Mouse (Mus musculus) neural tube, embryonic 10.5 days (tissue): ENCODE measurements around the gene Car9.
A peak's percentile ranks its signal among the peaks of the same experiment; 100 is the strongest.
"Not testable (repeated sequence)": the region's sequence is repeated elsewhere in the genome, so short reads cannot be mapped to it uniquely, and the experiment has no call there.

Source experiments
- DNase-seq: peaks from one replicate; pipeline ENCODE4 v3.0.0-alpha.2; 2017; ENCODE audit warnings: low spot score; ENCODE audit errors: extremely low spot score

Car9 gene

GRCm38 (mm10) chr4:43506536-43507185 lies at the start of gene Car9:
Gene Car9, plus strand, starts transcription at chr4:43506966.
- DNase-seq: no peak

- DNase-seq: no peak
These were observed 49.6 kb upstream of the Car9 start for GRCm38 (mm10) chr4:43457124-43457523.

- no peak for DNase-seq
These were observed 43.7 kb upstream of the Car9 start for GRCm38 (mm10) chr4:43463102-43463501.

DNA sequence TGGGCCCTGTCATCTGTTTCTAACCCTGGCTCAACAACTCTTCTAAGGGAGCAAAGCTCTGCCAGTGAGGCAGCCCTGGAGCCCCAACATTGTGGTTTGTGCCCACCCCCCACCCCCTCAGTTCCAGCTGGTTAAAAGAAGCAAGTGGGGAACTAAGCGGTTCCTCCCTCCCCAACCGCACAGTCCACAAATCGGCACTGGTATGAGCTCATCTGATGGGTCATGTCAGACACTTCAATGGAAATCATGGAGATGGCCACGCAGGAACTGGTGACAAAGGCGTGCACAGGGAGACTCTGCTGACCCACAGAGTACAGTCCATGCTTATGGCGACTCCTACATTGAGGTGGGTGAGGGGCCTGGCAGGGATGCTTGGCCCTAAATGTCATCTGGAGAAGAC lies 40.8 kb upstream of the Car9 start:
- DNase-seq: no peak

- DNase-seq: no peak
These were observed 39.9 kb upstream of the Car9 start for GRCm38 (mm10) chr4:43466872-43467271.

GRCm38 (mm10) chr4:43470301-43470700 lies 36.5 kb upstream of the Car9 start:
- no peak for DNase-seq

DNA sequence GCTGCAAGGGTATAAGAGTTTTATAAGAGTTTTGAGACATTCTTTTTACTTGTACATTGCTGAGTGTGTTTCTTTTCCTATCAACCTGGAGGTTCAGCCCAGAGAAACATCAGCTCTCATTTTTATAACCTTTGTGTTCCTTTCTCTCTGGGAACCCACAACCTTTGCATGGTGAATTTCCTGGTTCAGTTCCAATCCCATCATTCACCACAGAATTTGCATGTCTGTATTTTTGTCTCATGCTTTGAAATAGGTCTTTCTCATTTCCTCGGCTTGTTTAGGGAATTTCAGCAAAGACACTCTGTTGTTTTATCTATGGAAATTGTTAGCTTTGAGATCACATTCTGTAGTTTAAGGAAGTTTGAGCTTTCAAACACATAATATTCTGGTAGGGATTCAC lies 33.1 kb upstream of the Car9 start:
- DNase-seq: no peak

- DNase-seq: no peak
These were observed 30.2 kb upstream of the Car9 start for GRCm38 (mm10) chr4:43476604-43477003.

- peak; percentile 78 for DNase-seq
These were observed 28.8 kb upstream of the Car9 start for GRCm38 (mm10) chr4:43477857-43478533.

- DNase-seq: no peak
These were observed 28.3 kb upstream of the Car9 start for GRCm38 (mm10) chr4:43478534-43478858.

GRCm38 (mm10) chr4:43478906-43479832 lies 27.6 kb upstream of the Car9 start:
- peak; percentile 65 for DNase-seq

DNA sequence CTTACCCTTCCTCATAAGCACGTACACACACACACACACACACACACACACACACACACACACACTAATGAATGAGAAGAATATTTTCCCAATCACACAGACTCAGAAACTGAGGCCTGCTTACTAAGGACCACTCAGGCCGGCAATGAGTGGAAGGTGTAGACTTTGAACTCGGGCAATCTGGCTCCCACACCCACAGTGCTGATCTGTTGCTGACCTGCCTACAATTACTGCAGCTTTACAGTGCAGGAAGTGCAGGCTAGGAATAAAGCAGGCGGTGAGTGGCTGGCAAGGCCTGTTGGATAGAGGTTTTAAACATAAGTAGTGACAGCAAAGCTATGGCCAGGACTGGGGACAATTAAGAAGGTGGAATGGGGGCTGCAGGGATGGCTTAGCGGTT lies 25.8 kb upstream of the Car9 start:
- no peak for DNase-seq

GRCm38 (mm10) chr4:43481894-43482456 lies 24.8 kb upstream of the Car9 start:
- no peak for DNase-seq

DNA sequence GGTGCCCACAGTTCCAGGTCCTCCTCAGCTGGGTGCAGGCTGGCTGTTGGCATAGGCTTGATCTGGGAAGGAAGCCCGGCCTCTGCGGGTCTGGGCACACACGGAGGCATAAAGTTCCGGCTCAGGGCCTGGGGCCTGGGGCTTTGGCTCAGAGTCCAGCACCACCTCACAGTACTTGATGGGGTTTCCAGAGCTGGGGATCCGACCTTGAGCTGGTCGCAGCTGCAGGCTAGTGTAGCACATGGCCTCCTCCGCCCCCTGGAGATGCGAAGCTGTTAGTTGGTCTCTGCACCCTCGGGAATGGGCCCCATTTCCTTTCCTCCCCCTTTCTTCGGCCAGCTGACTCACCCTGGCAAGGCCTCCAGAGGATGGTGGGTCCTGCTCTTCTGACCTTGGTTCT lies 24.2 kb upstream of the Car9 start:
- DNase-seq: no peak

DNA sequence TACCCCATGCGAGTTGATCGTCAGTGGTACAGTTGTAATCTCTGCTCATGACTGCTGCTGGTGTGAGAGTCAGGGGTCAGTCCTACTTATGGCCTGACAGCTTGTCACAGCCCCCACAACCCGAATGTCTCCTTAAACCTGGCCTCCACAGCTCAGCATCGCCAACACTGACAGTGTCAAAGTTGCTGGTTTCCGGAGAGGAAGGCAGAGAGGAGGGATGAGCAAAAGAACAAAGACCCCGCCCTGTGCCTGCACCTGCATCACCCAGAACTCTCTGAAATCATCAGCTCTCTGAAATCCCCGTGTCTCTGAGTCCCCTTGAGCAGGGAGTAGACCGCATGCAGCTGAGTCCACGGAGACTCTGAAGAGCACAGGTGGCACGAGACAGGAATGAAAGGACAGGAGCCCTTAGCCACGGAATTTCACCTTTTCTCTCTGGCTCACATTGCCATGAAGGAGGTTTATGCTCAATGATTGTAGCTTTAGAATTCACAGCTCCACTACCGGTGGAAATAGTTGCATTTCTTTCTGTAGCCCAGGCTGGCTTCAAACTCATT lies 23.2 kb upstream of the Car9 start, which contains the start of gene Sit1:
TSS of gene Sit1 (minus strand) at position 200 of the 557 bp plus-strand sequence.
- no peak for DNase-seq

GRCm38 (mm10) chr4:43485666-43486065 lies 21.1 kb upstream of the Car9 start:
- not testable (repeated sequence) for DNase-seq

GRCm38 (mm10) chr4:43489611-43490010 lies 17.2 kb upstream of the Car9 start:
- DNase-seq: no peak

DNA sequence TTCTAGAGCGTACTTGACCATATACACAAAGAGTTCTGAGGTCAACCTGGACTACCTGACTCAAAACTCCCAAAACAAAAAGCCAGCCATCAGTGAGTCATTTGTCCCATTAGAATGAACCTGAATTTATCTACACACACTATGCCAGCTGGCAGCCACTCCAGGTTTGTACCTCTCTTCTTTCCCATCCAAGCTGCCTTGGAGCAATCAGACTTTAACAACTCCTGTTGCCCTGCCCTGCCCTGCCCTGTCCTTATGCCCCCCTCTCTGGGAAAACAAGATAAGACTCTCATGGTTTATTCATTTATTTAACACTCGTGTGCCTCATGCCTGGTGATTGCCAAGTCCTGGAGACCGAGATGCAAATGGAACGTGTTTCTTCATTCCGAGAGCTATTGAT lies 16.0 kb upstream of the Car9 start:
- DNase-seq: no peak

- no peak for DNase-seq
These were observed 14.5 kb upstream of the Car9 start for GRCm38 (mm10) chr4:43492101-43492820.

DNA sequence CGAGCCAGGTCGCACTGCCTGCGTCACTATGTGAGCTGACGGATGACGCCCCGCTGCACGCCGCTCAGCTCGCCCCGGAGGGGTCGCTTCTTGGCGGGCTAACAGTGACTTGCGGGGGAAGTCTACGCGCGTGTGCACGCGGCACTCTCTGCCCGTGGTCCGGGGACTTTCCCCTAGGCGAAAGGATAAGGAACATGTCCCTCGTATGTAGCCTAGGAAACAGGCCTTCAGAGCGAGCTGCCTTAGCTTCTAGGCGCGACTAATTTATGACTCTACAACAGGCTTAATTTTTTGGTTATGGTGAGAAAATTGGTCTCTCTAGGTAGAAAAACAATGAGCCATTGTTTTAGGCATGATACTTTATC lies 14.0 kb upstream of the Car9 start, which contains the start of gene Ccdc107:
TSS of gene Ccdc107 (plus strand) at position 80 of the 365 bp plus-strand sequence.
- peak; percentile 86 for DNase-seq
